Mouse (Mus musculus) megakaryocyte-erythroid progenitor cell, adult 5-6 weeks (primary cell): Measurements from ENCODE around the gene Zfp106. TPM values are rescaled to one million over a fixed set of nuclear protein-coding genes. Genes with fewer than 3 reads are reported as not detected.

Experiments
- ATAC-seq: replicated peaks from 2 replicates; pipeline ENCODE4 v1.8.0; 2016; ENCODE audit warnings: mild to moderate bottlenecking, inconsistent platforms; ENCODE audit not compliant: severe bottlenecking, poor library complexity, low FRiP score, low TSS enrichment
- total RNA-seq, 2 experiments: library from RNA; stranded (forward) in 1 of 2; stranded (reverse) in 1 of 2; fragments of 200-1000, 215-1000 nt in 1 of 2; fragments of >200 nt in 1 of 2; fragmentation: Nextera tagmentation in 1 of 2; gene quantifications; 2 replicates each; pipeline ENCODE4 v1.2.3; 2014 to 2017

Gene Zfp106
- total RNA-seq, 2 experiments from 2014 or later: 100 to 126 TPM

- no peak for ATAC-seq
Observed at GRCm38 (mm10) chr2:120561524-120561923, 2.1 kb downstream of the Zfp106 start.

- no peak for ATAC-seq
Observed at GRCm38 (mm10) chr2:120558813-120559212, 4.8 kb downstream of the Zfp106 start.

- no peak for ATAC-seq
Observed at GRCm38 (mm10) chr2:120556868-120557267, 6.8 kb downstream of the Zfp106 start.

GRCm38 (mm10) chr2:120544732-120545131, 18.9 kb downstream of the Zfp106 start:
- ATAC-seq: no peak

- ATAC-seq: no peak
Observed at GRCm38 (mm10) chr2:120539778-120540208, 23.9 kb downstream of the Zfp106 start.

- ATAC-seq: no peak
Observed at GRCm38 (mm10) chr2:120539333-120539732, 24.3 kb downstream of the Zfp106 start.

- no peak for ATAC-seq
Observed at GRCm38 (mm10) chr2:120531223-120531622, 32.4 kb downstream of the Zfp106 start.

GRCm38 (mm10) chr2:120529531-120529930, 34.1 kb downstream of the Zfp106 start:
- no peak for ATAC-seq

GRCm38 (mm10) chr2:120526771-120527170, 36.9 kb downstream of the Zfp106 start:
- no peak for ATAC-seq

GRCm38 (mm10) chr2:120518547-120519210, 45.0 kb downstream of the Zfp106 start:
- no peak for ATAC-seq

- no peak for ATAC-seq
Observed at GRCm38 (mm10) chr2:120514181-120514580, 49.5 kb downstream of the Zfp106 start.

GRCm38 (mm10) chr2:120503992-120504391, 59.7 kb downstream of the Zfp106 start:
- ATAC-seq: no peak

GRCm38 (mm10) chr2:120503094-120503493, 60.5 kb downstream of the Zfp106 start:
- no peak for ATAC-seq

- no peak for ATAC-seq
Observed at GRCm38 (mm10) chr2:120502605-120502990, 61.0 kb downstream of the Zfp106 start.

- no peak for ATAC-seq
Observed at GRCm38 (mm10) chr2:120501931-120502604, 61.6 kb downstream of the Zfp106 start.

GRCm38 (mm10) chr2:120501136-120501918, 62.3 kb downstream of the Zfp106 start:
- no peak for ATAC-seq

- peak; percentile 39; the same call in 1 of the 2 replicates for ATAC-seq
Observed at GRCm38 (mm10) chr2:120499971-120500471, 63.6 kb downstream of the Zfp106 start.

GRCm38 (mm10) chr2:120496511-120496910, 67.1 kb downstream of the Zfp106 start:
- ATAC-seq: no peak

GRCm38 (mm10) chr2:120493254-120493653, 70.4 kb downstream of the Zfp106 start:
- no peak for ATAC-seq

- ATAC-seq: no peak
Observed at GRCm38 (mm10) chr2:120484241-120484640, 79.4 kb downstream of the Zfp106 start.
